Mouse (Mus musculus) adrenal gland, adult 8-10 months (tissue): ENCODE results near the gene Ern2. TPM values are rescaled to one million over a fixed set of nuclear protein-coding genes. Genes with fewer than 3 reads are reported as not detected.
A peak's percentile ranks its signal among the peaks of the same experiment; 100 is the strongest.

Source experiments
- DNase-seq: peaks from one replicate; pipeline ENCODE4 v3.0.0; 2022
- total RNA-seq, 4 experiments: library from RNA; stranded (reverse); gene quantifications; 2 replicates each; pipeline ENCODE4 v1.2.4; 2022

Ern2 gene
- total RNA-seq, 4 experiments from 2014 or later = 0.15 to 0.43 (median 0.35) TPM

- peak; percentile 72 for DNase-seq
Measured at GRCm38 (mm10) chr7:122158915-122159902, 26.8 kb downstream of the Ern2 start, which contains the start of gene Plk1. TSS of gene Plk1 (plus strand) at chr7:122159439.

- DNase-seq = no peak
Measured at GRCm38 (mm10) chr7:122158488-122158887, 27.5 kb downstream of the Ern2 start.

GRCm38 (mm10) chr7:122152473-122152872, 33.5 kb downstream of the Ern2 start:
- DNase-seq = no peak

GRCm38 (mm10) chr7:122140991-122141390, 45.0 kb downstream of the Ern2 start:
- no peak for DNase-seq

GRCm38 (mm10) chr7:122138190-122138589, 47.8 kb downstream of the Ern2 start:
- no peak for DNase-seq

GRCm38 (mm10) chr7:122137071-122137470, 48.9 kb downstream of the Ern2 start:
- DNase-seq = no peak

GRCm38 (mm10) chr7:122135070-122135469, 50.9 kb downstream of the Ern2 start:
- no peak for DNase-seq

- DNase-seq = no peak
Measured at GRCm38 (mm10) chr7:122133338-122133625, 52.7 kb downstream of the Ern2 start.

- DNase-seq = peak; percentile 97
Measured at GRCm38 (mm10) chr7:122132497-122133337, 53.3 kb downstream of the Ern2 start, which contains the start of the genes Palb2 and Dctn5. TSS of gene Palb2 (minus strand) at chr7:122132985. TSS of gene Dctn5 (plus strand) at chr7:122133041.

- no peak for DNase-seq
Measured at GRCm38 (mm10) chr7:122131834-122132233, 54.2 kb downstream of the Ern2 start.

GRCm38 (mm10) chr7:122126946-122127345, 59.1 kb downstream of the Ern2 start:
- no peak for DNase-seq

- DNase-seq = no peak
Measured at GRCm38 (mm10) chr7:122125636-122126035, 60.4 kb downstream of the Ern2 start.

- no peak for DNase-seq
Measured at GRCm38 (mm10) chr7:122123518-122123917, 62.5 kb downstream of the Ern2 start.

Other genes with a start within 250 kb of the Ern2 start
- 10 to 100 TPM; 31.8 to 48.8 (median 40.1) TPM for gene Cog7, start 204.5 kb downstream of the Ern2 start, total RNA-seq
- 10 to 100 TPM; 18.0 to 29.3 (median 22.4) TPM for gene Gga2, start 165.0 kb downstream of the Ern2 start, total RNA-seq
- 10 to 100 TPM; 46.0 to 56.0 (median 50.4) TPM for gene Ubfd1, start 119.0 kb downstream of the Ern2 start, total RNA-seq
- 10 to 100 TPM; 17.8 to 23.3 (median 20.0) TPM for gene Ears2, start 118.9 kb downstream of the Ern2 start, total RNA-seq
- 100 to 1,000 TPM; 279 to 424 (median 346) TPM for gene Ndufab1, start 84.3 kb downstream of the Ern2 start, total RNA-seq
- 1 to 10 TPM; 1.5 to 2.5 (median 2.1) TPM for gene Palb2, start 53.2 kb downstream of the Ern2 start, total RNA-seq
- gene Dctn5, start 53.2 kb downstream of the Ern2 start, total RNA-seq = 10 to 100 TPM; 63.1 to 82.7 (median 76.1) TPM
- 1 to 10 TPM; 2.1 to 3.1 (median 2.6) TPM for gene Plk1, start 26.8 kb downstream of the Ern2 start, total RNA-seq
- gene Chp2, start 33.3 kb upstream of the Ern2 start, total RNA-seq = 1 to 10 TPM; 1.2 to 4.5 (median 2.4) TPM
- 10 to 100 TPM; 15.1 to 28.3 (median 21.8) TPM for gene Prkcb, start 102.5 kb upstream of the Ern2 start, total RNA-seq